Mouse (Mus musculus) G1E (cell line): ENCODE results near the gene Glt1d1.

Experiments used
- CTCF ChIP-seq: IDR thresholded peaks from 2 replicates; pipeline ENCODE4 v1.5.1; 2012; ENCODE audit warnings: low read depth, low read length, inconsistent platforms, mixed read lengths
- POLR2AphosphoS5 ChIP-seq: IDR thresholded peaks from 2 replicates; pipeline ENCODE4 v1.6.1; 2012; ENCODE audit warnings: low read depth, low read length, inconsistent platforms; ENCODE audit not compliant: insufficient replicate concordance

GRCm38 (mm10) chr5:127758576-127758975 lies 126.5 kb downstream of the Glt1d1 start:
- TF ChIP-seq CTCF: no peak
- no peak for TF ChIP-seq POLR2AphosphoS5
